Mouse (Mus musculus) ES-CJ7 (cell line): ENCODE measurements around the gene Gcg.

Experiments
- DNase-seq: peaks from one replicate; pipeline ENCODE4 v3.0.0; 2011; ENCODE audit warnings: low read depth, low spot score

Gcg gene

DNA sequence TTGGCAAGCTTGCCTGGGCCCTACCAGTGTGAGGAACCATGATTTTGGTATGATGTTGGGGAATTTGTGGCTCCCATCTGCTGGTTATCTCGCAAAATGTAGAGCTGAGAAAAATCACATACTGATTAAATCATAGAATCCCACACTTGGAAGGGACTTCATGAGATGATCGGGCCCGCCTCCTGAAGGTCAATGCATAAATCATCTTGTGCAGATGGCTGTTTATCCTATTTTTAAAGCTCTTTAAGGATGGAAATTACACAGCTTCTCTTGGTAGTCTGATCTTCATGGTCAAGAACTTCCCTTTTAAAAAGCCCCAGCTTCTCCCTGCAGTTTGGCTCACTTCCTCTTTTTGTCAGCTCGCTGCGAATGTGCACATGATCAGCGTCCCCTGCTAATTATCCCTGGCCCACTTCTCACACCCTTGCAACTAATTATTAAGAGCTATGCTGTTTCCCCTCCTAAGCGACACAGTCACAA lies 23.2 kb downstream of the Gcg start:
- no peak for DNase-seq

DNA sequence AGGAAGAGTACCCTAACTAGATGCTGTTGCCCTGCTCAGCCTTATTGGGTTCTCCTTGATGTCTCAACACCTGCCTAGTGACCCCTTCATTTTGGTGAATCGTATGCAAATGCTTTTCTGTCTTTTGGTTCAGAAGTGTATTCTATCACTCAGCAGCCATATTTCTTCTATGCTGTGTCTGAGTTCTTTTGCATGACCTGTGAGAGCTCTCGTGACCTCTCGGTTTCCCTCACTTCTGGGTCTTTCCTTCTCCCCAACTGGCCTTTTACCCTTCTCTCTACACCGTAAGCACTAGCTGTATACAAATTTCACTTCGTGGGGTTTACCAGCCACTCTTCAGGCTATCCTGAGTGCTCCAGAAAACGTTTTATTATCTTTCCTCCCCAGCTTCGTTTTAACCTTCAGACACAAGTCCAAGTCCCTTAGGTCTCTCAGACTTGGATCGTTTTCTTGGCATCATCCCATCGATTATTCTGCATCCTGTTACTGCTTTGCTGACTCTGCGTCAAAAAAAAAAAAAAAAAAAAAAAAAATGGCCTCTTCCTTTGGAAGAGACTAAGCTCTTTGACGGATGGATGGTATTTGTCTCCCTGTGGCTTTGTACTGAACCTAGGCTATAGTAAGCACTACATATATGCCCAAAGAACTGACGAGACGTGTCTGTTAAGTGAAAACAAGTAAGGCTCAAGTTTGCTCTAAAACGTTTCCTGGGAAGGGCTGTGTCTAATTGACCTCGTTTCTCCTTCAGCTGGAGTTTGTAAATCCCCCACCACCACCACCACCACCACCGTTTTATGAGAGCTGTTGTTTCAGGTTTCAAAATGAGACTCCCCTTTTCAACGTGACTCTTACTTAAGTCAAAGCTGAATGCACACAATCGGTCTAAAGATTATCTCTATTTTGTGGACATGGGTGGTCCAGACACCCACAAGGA lies 23.9 kb downstream of the Gcg start:
- DNase-seq, result no peak

DNA sequence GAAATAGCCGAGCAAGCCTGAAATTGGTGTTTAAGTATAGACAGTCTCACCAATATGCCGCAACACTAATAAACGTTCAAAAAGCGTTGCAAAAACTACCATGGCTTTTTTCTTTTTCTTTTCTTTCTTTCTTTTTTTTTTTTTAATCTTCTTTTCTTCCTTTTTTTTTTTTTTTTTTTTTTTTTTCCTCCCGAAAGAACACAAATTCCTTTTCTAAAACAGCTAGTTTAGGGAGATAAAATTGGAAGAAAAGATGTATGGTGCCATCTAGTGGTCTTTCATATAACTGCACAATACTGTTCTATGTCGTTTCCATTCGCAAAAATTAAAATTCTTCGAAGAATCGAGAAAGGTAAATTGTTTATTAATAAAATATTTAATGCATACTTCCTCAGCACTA lies 25.4 kb downstream of the Gcg start:
- peak; percentile 19 for DNase-seq

DNA sequence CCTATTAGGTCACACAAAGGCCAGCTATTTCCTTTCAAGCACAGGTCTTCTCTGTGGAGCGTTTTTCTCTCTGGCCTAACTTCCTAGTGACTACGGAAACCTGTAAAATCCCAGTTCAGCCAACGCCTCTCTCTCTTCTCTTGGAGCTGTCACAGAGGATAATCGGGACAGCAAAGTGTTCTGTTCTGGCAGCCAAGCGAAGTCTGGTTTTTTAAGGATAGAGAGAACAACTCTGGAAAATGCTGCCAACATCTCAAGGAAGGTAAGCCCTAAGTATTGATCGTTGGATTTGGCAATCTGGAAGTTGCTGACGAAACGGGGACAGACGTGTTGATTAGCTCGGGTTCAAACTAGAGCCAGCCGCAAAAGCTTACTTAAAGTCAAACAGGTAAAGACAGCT lies 28.5 kb downstream of the Gcg start:
- no peak for DNase-seq

DNA sequence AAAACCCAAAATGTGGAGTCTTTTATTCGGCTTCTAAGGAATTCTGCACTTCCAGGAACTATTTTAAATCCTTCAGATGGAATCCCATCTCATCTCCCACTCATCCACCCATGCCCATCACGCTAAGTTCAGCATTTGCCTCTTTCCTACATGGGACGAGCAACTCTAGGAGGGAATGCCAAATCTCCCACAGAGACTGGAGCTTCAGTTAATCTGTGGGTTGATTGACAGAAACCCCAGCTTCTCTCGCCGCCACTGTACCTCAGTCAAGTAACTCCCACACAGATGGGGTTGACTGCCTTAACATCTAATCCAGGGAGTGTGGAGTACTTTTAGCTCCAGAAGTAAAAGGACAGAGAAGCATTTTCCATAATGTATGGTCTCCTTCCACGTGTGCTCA lies 29.4 kb downstream of the Gcg start:
- DNase-seq, result no peak

DNA sequence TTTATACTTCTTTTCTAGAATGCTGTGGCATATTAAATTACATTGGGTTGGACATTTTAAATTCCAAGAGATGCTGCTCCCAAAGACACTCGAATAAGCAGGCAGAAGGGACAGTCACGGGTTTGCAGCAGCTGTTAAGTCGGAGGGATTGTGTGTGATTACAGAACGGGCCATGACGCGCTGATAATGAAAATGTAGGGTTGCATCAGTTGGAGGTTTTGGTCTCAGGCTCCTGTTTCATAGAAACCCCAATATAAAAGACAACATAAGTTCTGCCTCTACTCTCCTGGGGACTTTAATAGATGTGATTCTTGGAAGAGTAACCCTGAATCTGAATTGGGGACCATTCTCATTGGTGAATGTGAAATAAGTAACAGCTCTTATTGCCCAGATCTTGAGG lies 33.1 kb downstream of the Gcg start:
- DNase-seq, result no peak

DNA sequence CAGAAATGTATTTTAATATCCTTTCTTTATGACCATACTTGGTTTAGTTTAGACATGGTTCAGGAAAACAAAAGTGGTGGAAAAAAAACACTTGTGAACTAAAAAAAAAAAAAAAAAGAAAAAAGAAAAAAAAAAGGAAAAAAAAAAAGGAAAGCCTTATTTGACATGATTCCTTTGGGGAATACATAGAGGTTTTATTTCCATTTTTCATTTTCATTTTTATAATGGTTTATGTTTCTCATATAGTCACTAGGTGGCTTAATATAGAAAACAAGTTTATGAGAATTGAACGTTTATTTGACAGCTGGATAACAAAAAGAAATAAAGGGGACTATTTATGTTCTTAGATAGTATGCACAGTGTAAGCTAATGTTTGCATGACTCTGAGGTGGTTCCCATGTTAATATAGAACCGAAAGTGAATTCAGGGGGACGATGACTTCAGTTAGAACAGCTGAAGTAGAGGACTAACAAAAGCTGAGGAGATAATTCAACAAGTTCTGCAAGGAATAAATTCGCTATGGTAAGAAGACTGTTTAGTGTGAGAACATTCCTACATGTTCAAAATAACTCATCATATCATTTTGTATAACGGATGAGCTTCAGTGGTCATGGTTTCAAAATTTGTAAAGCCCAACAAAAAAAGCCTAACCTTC lies 33.6 kb downstream of the Gcg start:
- DNase-seq, result no peak

DNA sequence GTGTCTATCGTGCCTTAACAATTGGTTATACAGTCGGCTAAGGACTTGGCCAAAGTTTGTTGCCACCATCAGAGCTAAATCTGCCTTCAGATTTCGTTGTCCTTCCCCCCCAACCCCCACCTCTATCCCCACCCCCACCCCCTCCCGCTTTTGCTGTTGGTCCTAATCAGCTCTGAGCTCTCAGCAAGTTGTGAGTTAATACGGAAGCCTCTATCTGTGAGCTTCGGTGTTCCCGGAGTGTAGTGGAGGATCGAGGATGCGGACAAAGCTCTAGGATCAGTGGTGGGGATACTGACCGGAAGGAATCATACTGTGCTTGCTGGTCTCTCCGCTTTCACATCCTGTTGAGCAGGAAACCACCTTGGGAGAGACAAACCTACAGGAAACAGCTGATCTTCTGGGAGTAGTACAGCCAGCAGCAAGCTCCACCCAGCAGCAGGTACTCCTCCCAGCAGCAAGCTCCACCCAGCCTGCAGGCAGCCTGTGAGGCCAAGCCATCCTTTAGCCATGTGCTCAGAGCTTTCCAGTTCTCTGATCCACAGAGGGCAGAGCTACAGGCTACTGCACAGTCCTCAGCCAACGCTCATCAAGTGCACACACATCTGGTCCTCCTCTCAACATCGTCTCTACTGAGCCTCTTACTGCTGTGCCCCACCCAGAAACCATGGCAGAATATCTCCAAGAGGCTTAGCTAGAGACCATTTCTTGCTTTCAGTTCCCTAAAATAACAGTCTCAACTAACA lies 42.5 kb downstream of the Gcg start:
- DNase-seq, result peak; percentile 75

DNA sequence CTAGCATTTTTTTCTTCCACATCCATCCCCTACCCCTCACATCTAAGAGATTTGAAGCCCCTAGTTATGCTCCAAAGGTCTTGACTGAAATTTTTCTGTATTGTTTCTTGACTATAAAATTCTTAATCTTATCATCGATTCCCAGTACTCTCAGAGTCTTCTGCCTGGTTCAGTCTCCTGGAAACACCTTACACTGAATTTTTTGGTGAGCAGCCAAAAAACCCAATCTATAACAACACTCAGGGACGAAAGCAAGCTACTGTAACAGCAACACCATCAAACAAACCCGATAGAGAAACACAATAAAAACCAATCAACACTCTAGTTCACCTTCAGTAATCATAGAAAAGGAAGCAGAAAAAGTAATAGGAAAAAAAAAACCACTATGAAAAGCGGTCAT lies 43.4 kb downstream of the Gcg start:
- no peak for DNase-seq

DNA sequence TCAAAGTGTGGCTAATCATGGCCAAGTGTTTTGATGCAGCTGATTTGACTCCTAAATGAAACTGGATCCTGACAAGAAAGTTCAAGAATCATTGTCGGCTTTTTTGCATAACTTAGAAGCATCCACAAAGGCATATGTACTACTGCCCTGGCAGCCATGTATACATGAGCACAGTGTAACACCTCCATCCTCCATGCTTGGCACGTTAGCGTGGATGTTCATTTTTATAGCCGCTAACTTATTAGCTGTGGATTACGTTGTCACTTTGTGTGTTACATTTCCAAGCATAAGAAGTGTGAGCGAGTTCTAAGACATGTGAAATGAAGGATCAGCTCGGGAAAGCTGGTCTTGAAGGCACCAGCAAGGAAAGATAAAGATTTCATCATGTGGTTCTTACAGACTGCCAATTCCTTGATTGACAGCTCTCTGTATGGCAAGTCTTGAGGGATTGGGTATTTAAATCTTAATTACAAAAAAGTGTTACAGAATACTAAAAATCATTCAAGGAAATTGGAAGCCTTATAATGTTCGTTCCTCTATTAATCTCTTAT lies 52.1 kb downstream of the Gcg start:
- DNase-seq, result no peak

DNA sequence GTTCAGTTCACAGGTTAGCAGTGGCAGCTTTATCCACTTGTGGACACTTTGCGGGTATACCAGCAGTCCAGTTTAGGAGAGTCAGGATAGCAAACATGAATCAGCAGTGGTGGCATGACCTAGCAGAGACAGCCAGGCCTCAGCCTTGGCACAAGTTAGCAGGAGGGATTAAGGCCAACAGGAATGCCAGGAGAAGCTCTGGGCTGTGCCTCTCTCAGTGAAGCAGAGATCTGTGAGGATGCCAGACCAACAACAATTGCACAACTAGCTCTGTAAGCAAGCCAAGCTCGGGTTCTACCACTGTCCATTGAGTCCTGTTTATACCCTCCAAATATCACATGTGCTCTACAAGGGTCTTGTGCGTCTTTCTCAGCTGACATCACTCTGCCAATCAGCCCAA lies 57.5 kb downstream of the Gcg start:
- DNase-seq, result no peak
